Mouse (Mus musculus) gastrocnemius, postnatal 4 days (tissue): Measurements from ENCODE around the gene Hs3st5. TPM values are rescaled to one million over a fixed set of nuclear protein-coding genes. Genes with fewer than 3 reads are reported as not detected.
A peak's percentile ranks its signal among the peaks of the same experiment; 100 is the strongest.
"Not testable (repeated sequence)": the region's sequence is repeated elsewhere in the genome, so short reads cannot be mapped to it uniquely, and the experiment has no call there.

Experiments used
- DNase-seq, 2 experiments: peaks; one replicate each; pipeline ENCODE4 v3.0.0; 2021 to 2022; ENCODE audit warnings: low spot score in 2 of 2, mixed read lengths in 2 of 2
- long read RNA-seq, 2 experiments: library from polyadenylated mRNA; stranded (forward); transcript quantifications; one replicate each; pipeline ENCODE4 v2.0.0; 2021
- total RNA-seq, 2 experiments: library from RNA; stranded (reverse); gene quantifications; 2 replicates each; pipeline ENCODE4 v1.2.3; 2021

Gene Hs3st5
- under 1 TPM; 0.29 to 0.52 TPM for total RNA-seq
- long read RNA-seq, experiment 1, partial matches to known transcripts, result 1 of 3 reads
- long read RNA-seq, experiment 1, other reads (novel, unspliced or antisense), result 2 of 3 reads
- long read RNA-seq, experiment 2, partial matches to known transcripts, result 0 of 1 reads
- long read RNA-seq, experiment 2, other reads (novel, unspliced or antisense), result 1 of 1 reads

DNA sequence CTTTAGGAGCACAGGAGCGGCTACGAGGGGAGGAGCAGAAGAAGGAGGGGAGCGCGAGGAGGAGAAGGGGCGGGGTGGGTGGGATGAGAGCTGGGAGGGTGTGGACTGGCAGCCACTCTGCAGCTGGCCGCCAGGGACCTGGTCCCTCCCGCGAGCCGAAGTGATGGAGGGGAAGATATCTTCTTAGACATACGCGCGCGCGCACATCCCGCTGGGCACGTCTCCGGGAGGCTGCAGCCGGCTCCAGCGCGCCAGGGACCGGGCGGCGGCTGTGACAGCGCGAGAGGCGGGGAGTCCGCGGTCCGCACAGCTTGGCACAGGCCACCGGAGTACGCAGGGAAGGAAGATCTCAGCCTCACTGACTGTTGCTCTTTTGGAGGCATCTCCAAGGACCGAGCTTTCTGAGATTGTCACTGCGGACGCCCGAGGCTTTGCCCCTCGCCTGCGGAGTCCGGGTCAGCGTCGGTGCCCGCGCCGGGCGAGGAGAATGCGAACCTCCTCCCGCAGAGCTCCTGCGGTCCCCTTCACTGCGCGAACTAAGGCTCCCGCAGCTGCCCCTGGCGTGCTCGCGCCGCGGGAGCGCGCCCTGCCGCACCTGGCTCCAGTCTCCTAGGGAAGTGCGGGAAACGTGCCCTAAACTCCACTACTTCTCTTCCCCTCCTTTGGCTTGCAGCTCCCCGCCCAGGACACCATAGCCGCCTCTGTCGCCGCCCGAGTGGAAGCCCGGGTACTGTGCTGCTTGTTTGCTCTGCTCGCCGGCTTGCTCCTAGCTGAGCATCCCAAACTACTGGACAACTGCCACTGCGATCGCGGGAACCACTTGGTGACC is at the start of gene Hs3st5:
TSS of gene Hs3st5 (plus strand) at position 88 of the 829 bp plus-strand sequence.
- DNase-seq, result peak; percentile 17 to 36

DNA sequence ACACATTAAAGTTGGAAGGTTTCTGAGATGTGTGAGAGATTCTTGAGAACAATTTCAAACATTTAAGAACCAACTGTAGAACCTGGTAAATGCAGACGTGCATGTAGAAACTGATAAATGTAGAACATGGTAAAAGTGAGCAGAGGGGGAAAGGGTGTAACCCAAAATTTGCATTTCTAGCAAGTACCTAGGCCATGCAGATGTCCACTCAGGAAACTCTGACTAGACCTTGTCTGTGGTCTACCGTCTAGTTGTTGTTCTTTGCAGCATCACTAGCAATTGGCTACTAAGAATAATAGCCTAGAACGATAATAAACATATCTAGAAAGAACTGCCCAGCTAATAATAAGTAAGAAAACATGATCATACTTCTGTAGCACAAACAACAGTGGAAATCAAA is 38.0 kb upstream of the Hs3st5 start:
- no peak for DNase-seq

DNA sequence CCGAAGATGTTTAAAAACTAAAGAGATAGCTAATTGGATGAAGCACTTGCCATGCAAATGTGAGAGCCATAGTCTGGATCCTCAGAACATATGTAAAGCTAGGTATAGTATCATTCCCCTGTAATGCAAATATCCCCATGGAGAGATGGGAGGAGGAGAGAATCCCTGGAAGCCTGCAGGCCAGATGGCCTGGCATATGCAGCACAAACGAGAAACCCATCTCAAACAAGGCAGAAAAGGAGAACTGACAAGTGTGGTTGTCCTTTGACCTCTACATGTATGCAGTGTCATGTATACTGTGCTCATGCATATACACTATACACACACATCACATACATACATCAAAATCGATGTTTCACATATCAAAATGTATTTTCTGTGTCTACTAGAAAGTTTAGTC is 35.5 kb upstream of the Hs3st5 start:
- no peak for DNase-seq

DNA sequence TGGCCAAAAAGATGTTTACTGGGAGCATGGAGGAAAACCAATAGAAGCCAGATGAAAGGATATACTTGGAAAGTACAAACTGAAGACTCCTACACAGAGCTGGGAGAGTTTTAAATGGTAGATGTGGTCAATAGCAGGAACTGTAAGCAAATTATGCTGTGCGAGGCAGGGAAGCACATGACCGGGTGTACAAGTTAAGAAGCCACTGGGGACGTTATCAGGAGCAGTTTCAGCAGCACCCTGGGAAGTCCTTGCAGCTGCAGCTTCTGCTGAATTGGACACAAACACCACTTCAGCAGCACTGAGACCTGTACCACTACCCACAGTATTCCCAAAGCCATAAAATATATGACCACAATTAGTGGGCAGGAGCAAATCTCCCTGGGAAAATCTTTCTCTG is 31.8 kb upstream of the Hs3st5 start:
- DNase-seq, result no peak

DNA sequence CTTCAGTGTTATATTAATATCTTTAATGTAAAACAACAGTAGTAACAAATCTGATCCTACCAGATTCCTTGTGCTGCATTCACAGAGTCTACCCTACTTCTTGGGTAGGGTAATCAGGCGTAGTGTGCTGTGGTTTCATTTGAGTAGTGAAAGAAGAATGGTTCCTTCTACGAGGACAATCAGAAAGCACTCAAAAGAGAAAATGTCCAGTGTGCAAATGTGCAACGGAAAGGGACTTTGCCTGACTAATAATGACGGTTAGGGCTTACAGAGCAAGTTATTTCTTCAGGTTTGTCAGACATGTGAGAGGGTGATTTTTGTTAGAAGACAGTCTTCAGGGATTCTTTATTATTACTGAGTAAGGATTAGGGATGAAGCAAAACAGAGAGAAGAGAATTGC is 29.1 kb upstream of the Hs3st5 start:
- DNase-seq, result no peak

GRCm38 (mm10) chr10:36483362-36483761 is 23.3 kb upstream of the Hs3st5 start:
- no peak for DNase-seq

DNA sequence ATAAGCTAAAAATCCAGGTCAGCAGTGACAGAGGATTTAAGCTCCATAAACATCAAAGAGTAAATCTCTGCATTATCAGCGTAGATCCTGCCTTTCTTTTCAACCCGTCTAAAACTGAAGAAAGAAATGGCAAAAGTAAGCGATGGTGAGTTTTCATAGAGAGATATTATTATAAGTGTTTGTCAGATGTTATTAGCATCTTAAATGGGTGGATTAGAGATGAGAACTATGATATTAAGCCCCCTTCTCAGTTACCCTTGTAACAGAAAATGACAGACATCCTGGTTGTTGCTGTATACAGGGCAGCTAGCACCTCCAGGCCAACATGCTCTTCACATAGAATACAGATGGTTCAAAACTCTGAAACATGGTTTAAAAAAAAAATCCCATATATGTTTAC is 22.6 kb upstream of the Hs3st5 start:
- DNase-seq, result no peak

DNA sequence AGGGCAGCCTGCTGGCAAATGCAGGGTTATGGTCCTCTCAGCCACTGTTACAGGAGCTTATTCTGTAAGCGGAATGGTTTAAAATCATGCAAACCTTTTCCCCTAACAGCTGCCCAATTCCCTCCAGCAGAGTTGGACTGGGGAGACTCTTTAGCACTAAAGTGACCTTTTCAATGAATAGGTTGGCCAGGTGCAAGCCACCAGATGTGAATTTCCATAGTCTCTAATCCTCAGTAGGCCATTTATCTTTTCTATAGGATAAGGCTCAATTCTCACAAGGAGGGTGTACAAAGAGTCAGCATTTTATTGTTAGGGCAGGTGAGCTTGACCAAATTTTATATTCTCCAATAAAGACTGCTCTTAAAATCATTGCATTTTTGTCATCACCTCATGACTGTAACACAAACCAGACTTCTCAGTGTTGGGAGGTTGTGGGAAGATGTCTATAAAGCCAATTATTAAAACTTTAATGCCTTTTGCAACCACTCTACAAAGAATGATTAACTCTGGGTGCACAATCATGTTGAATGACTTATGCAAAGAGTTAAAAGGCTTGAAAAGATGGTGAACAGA is 21.8 kb upstream of the Hs3st5 start:
- DNase-seq, result no peak

DNA sequence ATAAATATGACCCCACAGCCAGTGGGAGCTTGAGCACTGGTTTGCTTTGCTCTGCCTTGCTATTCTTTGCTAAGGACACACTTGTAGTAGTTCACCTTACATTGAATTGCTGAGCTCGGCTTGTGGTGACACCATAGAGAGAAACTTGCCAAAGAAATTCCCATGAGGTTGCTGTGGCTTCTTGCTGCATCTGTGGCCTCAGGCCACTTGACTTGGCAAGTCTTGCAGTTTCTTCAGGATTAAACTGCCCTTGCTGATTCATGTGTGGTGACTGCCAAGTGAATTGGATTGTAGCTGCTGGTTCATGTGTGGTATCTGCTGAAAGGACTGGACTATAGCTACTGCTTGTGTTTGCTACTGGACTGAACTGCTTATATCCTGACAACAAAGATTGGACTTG is 13.0 kb upstream of the Hs3st5 start:
- DNase-seq, result no peak

DNA sequence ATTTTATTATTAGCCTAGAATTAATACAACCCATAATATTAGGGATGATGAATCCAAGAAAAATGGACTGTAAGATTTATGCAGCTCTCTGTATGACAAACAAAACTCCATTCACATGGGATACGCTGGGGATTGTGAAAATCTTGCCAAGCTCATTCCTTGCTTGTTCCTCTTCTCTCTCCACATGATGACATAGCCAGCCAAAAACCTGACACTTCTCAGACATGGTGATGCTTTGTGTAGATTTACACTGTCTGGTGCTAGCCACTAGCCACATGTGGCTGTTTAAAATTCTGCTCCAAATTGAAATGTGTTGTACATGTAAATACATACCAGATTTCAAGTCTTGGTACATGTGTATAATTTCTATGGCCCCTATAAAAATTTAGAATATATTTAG is 6.9 kb upstream of the Hs3st5 start:
- DNase-seq, result no peak

DNA sequence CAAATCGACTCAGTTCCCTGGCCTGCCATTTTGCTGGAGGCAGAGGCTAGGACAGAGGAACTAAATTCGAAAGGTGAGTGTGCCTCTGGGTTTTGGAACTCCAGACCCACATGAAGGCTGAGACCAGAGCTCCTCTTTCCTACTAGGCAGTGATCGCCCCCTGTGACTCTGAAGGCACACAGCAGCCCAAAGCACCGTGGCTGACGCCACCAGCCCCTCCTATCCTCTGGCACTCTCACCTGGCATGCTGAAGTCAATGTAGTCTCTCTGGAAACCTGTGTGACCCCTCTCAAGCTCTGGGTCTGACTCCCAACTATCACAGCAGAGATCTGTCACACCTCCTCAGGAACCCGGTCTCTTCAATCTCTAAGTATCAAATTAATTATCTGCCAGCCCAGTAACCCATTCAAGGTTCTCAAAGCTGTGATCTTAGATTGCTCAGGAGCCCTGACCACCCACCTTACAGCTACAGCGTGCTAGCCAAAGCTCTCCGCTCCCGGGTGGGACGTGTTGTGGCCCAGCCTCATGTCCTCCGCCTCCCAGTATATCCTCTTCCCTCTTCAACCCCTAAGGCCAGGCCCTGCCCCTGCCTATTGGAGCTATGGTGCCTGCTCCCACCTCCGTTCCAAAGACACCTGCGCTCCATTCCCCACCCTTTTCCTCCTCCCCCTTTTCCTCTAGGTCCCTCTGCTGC is 434 bp upstream of the Hs3st5 start:
- DNase-seq, result peak; percentile 9 to 14

GRCm38 (mm10) chr10:36507556-36507870 is 899 bp downstream of the Hs3st5 start:
- DNase-seq, result no peak

GRCm38 (mm10) chr10:36507991-36508546 is 1.5 kb downstream of the Hs3st5 start:
- DNase-seq, result no peak

GRCm38 (mm10) chr10:36509477-36509876 is 2.9 kb downstream of the Hs3st5 start:
- DNase-seq, result no peak

DNA sequence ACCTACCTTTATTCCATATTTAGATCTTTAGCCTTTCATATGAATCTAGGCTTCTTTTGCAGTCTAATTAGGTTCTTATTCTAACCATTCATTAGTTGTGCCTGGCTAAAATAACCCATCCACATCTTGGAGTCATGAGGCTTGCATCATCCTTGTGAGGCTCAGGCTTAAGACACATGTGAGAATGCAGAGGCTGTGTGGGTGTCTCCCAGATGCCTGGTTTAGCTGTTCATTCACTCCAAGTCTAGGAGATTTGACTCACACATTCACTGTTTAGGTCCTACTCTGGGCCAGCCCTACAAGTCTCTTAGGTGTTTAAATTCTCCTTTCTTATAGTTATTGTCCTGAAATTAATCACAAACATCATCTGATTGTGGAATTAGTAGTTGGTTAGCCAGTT is 17.3 kb downstream of the Hs3st5 start:
- no peak for DNase-seq

- DNase-seq, result no peak
Observed at GRCm38 (mm10) chr10:36533633-36534335, 27.2 kb downstream of the Hs3st5 start.

DNA sequence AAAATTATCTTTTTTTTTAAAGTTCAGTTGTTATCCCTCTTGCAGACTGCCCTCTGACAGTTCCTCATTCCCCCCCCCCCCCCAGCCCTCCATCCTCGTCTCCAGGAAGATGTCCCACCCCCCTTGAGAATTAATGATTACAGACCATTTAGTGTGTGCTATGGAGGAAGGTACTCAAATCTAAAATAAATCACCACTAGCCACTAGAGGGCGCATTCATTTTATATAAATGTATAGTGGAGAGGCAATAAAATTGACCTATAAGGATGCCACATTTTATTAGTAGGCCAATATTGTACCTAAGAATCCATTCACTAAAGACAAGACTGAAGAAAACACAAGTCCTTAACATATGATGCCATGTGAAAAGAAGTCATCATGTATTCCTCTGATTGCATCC is 40.0 kb downstream of the Hs3st5 start:
- DNase-seq, result no peak

DNA sequence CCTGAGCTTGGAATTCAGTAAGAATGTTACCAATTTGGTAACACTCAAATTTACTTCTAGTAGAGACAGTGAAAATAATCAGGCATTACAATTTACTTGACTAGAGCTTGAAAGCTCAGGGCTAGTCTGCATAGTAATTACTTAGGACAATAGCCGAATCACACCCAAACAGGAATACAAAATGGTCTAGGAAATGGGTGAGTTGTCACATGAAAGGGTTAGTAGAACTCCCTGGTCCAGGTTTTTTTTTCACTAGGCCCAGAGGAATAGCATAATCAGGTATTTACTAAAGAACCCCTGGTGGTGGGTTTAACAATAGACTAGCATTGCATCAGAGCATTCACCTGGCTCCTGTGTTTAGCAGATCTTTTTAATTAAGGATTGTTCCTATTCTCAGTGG is 41.1 kb downstream of the Hs3st5 start:
- not testable (repeated sequence) for DNase-seq

- DNase-seq, result no peak
Observed at GRCm38 (mm10) chr10:36554057-36554456, 47.4 kb downstream of the Hs3st5 start.

- DNase-seq, result no peak
Observed at GRCm38 (mm10) chr10:36554941-36555888, 48.6 kb downstream of the Hs3st5 start.
